Mouse (Mus musculus): ENCODE measurements around the gene Mpp2.

GRCm38 (mm10) chr11:102095676-102096075 is 7.4 kb upstream of the Mpp2 start:
- TF ChIP-seq CTCF (conservative IDR thresholded peaks at IDR 0.05; ENCODE audit: insufficient read depth, insufficient read length, low read depth, low read length) = no peak
- TF ChIP-seq POLR2A (IDR thresholded peaks at IDR 0.05; ENCODE audit: low read depth, low read length) = no peak
